Mouse (Mus musculus): ENCODE measurements around the gene Plxnd1. TPM values are rescaled to one million over a fixed set of nuclear protein-coding genes. Genes with fewer than 3 reads are reported as not detected.

Plxnd1 gene
- polyA plus RNA-seq, 1 experiment from 2014 or later, result 9.6 TPM

GRCm38 (mm10) chr6:115971273-115972060 is 23.3 kb downstream of the Plxnd1 start:
- WGBS, result 61% methylated on average over 13 of the region's 13 CpGs
- Histone ChIP-seq H3K9ac (ENCODE audit: low read depth, low read length) (no peak overlapping the region), H3K27ac (ENCODE audit: low read depth, low read length) (no peak overlapping the region), H3K9me3 (ENCODE audit: control insufficient read depth) (no peaks in the 10 kb centered on the region), H3K4me2 (replicated peaks; ENCODE audit: low read depth) (no peak overlapping the region), H3K27me3 (replicated peaks; ENCODE audit: control insufficient read depth, insufficient read depth, low read length) (no peaks in the 10 kb centered on the region), H3K4me1 (replicated peaks; ENCODE audit: control insufficient read depth, insufficient read depth, low read length) (no peaks in the 10 kb centered on the region), H3K4me3 (ENCODE audit: low read depth, low read length) (no peak overlapping the region), H3K36me3 (ENCODE audit: control insufficient read depth, insufficient read depth) (peaks cover 20% of the 10 kb centered on the region; the same call in 1 of the 2 replicates)
- ATAC-seq, result no peak
- TF ChIP-seq CTCF (IDR thresholded peaks at IDR 0.05; ENCODE audit: low read depth), result no peak

- H3K9me3 ChIP-seq (ENCODE audit: control insufficient read depth), result no peaks in the 10 kb centered on the region
- no peak overlapping the region for H3K27ac ChIP-seq (ENCODE audit: low read depth, low read length)
- H3K4me3 ChIP-seq (ENCODE audit: low read depth, low read length), result no peak overlapping the region
- 78% methylated on average over 6 of the region's 6 CpGs for WGBS
- no peak overlapping the region for H3K4me2 ChIP-seq (replicated peaks; ENCODE audit: low read depth)
- no peaks in the 10 kb centered on the region for H3K27me3 ChIP-seq (replicated peaks; ENCODE audit: control insufficient read depth, insufficient read depth, low read length)
- no peak for ATAC-seq
- no peaks in the 10 kb centered on the region for H3K4me1 ChIP-seq (replicated peaks; ENCODE audit: control insufficient read depth, insufficient read depth, low read length)
- H3K36me3 ChIP-seq (ENCODE audit: control insufficient read depth, insufficient read depth), result peaks cover 23% of the 10 kb centered on the region; the same call in 1 of the 2 replicates
- TF ChIP-seq CTCF (IDR thresholded peaks at IDR 0.05; ENCODE audit: low read depth), result no peak
- H3K9ac ChIP-seq (ENCODE audit: low read depth, low read length), result no peak overlapping the region
These were observed 24.9 kb downstream of the Plxnd1 start for GRCm38 (mm10) chr6:115969952-115970351.

GRCm38 (mm10) chr6:115969103-115969502 is 25.7 kb downstream of the Plxnd1 start:
- ATAC-seq, result no peak
- Histone ChIP-seq H3K4me3 (ENCODE audit: low read depth, low read length) (no peak overlapping the region), H3K27ac (ENCODE audit: low read depth, low read length) (no peak overlapping the region), H3K4me1 (replicated peaks; ENCODE audit: control insufficient read depth, insufficient read depth, low read length) (no peaks in the 10 kb centered on the region), H3K4me2 (replicated peaks; ENCODE audit: low read depth) (no peak overlapping the region), H3K9me3 (ENCODE audit: control insufficient read depth) (no peaks in the 10 kb centered on the region), H3K9ac (ENCODE audit: low read depth, low read length) (no peak overlapping the region), H3K27me3 (replicated peaks; ENCODE audit: control insufficient read depth, insufficient read depth, low read length) (no peaks in the 10 kb centered on the region), H3K36me3 (ENCODE audit: control insufficient read depth, insufficient read depth) (peaks cover 20% of the 10 kb centered on the region; the same call in 1 of the 2 replicates)
- WGBS, result 69% methylated on average over 9 of the region's 9 CpGs
- no peak for TF ChIP-seq CTCF (IDR thresholded peaks at IDR 0.05; ENCODE audit: low read depth)

GRCm38 (mm10) chr6:115968700-115969099 is 26.1 kb downstream of the Plxnd1 start:
- H3K4me3 ChIP-seq (ENCODE audit: low read depth, low read length), result no peak overlapping the region
- WGBS, result 90% methylated on average over 6 of the region's 6 CpGs
- H3K9me3 ChIP-seq (ENCODE audit: control insufficient read depth), result no peaks in the 10 kb centered on the region
- H3K27ac ChIP-seq (ENCODE audit: low read depth, low read length), result no peak overlapping the region; the same call in 1 of the 2 replicates
- H3K4me1 ChIP-seq (replicated peaks; ENCODE audit: control insufficient read depth, insufficient read depth, low read length), result no peaks in the 10 kb centered on the region
- no peak overlapping the region for H3K9ac ChIP-seq (ENCODE audit: low read depth, low read length)
- H3K27me3 ChIP-seq (replicated peaks; ENCODE audit: control insufficient read depth, insufficient read depth, low read length), result no peaks in the 10 kb centered on the region
- TF ChIP-seq CTCF (IDR thresholded peaks at IDR 0.05; ENCODE audit: low read depth), result no peak
- H3K36me3 ChIP-seq (ENCODE audit: control insufficient read depth, insufficient read depth), result peaks cover 20% of the 10 kb centered on the region; the same call in 1 of the 2 replicates
- no peak overlapping the region for H3K4me2 ChIP-seq (replicated peaks; ENCODE audit: low read depth)
- ATAC-seq, result 0 out of 2 replicates have a peak, but pooled peaks have one; percentile 5

GRCm38 (mm10) chr6:115968086-115968485 is 26.7 kb downstream of the Plxnd1 start:
- no peaks in the 10 kb centered on the region for H3K4me1 ChIP-seq (replicated peaks; ENCODE audit: control insufficient read depth, insufficient read depth, low read length)
- ATAC-seq, result no peak
- peaks cover 26% of the 10 kb centered on the region; the same call in 1 of the 2 replicates for H3K36me3 ChIP-seq (ENCODE audit: control insufficient read depth, insufficient read depth)
- WGBS, result 74% methylated on average over 5 of the region's 5 CpGs
- no peak overlapping the region; the same call in 1 of the 2 replicates for H3K9ac ChIP-seq (ENCODE audit: low read depth, low read length)
- no peak for TF ChIP-seq CTCF (IDR thresholded peaks at IDR 0.05; ENCODE audit: low read depth)
- no peak overlapping the region for H3K27ac ChIP-seq (ENCODE audit: low read depth, low read length)
- no peak overlapping the region for H3K4me2 ChIP-seq (replicated peaks; ENCODE audit: low read depth)
- H3K27me3 ChIP-seq (replicated peaks; ENCODE audit: control insufficient read depth, insufficient read depth, low read length), result no peaks in the 10 kb centered on the region
- no peaks in the 10 kb centered on the region for H3K9me3 ChIP-seq (ENCODE audit: control insufficient read depth)
- H3K4me3 ChIP-seq (ENCODE audit: low read depth, low read length), result no peak overlapping the region

GRCm38 (mm10) chr6:115967291-115967880 is 27.4 kb downstream of the Plxnd1 start:
- no peak for TF ChIP-seq CTCF (IDR thresholded peaks at IDR 0.05; ENCODE audit: low read depth)

More at GRCm38 (mm10) chr6:115967291-115967880, 27.4 kb downstream of the Plxnd1 start:
- H3K9ac ChIP-seq (ENCODE audit: low read depth, low read length), result no peak overlapping the region
- no peaks in the 10 kb centered on the region for H3K9me3 ChIP-seq (ENCODE audit: control insufficient read depth)
- H3K4me3 ChIP-seq (ENCODE audit: low read depth, low read length), result no peak overlapping the region
- H3K27ac ChIP-seq (ENCODE audit: low read depth, low read length), result no peak overlapping the region
- no peak overlapping the region for H3K4me2 ChIP-seq (replicated peaks; ENCODE audit: low read depth)
- 89% methylated on average over 15 of the region's 15 CpGs for WGBS
- H3K27me3 ChIP-seq (replicated peaks; ENCODE audit: control insufficient read depth, insufficient read depth, low read length), result no peaks in the 10 kb centered on the region
- H3K4me1 ChIP-seq (replicated peaks; ENCODE audit: control insufficient read depth, insufficient read depth, low read length), result no peaks in the 10 kb centered on the region
- peaks cover 26% of the 10 kb centered on the region; the same call in 1 of the 2 replicates for H3K36me3 ChIP-seq (ENCODE audit: control insufficient read depth, insufficient read depth)
- ATAC-seq, result no peak

All from intestine, postnatal 0 days (tissue).